Mouse (Mus musculus) kidney, adult 2 months (tissue): Measurements from ENCODE around the gene Hspbap1. TPM values are rescaled to one million over a fixed set of nuclear protein-coding genes. Genes with fewer than 3 reads are reported as not detected.

ENCODE experiments used
- DNase-seq: peaks from one replicate; pipeline ENCODE4 v3.0.0; 2021
- H3K27ac ChIP-seq: fragments of 200-500 bp; 2 replicates; pipeline ENCODE4 v1.5.1; 2012; ENCODE audit warnings: low read depth, low read length, control low read depth, inconsistent platforms; ENCODE audit not compliant: insufficient read depth
- H3K27me3 ChIP-seq: fragments of 200-500 bp; replicated peaks from 2 replicates; pipeline ENCODE4 v1.6.1; 2012; ENCODE audit warnings: mild to moderate bottlenecking, moderate library complexity, low read length, inconsistent platforms; ENCODE audit not compliant: control insufficient read depth, insufficient read depth
- H3K36me3 ChIP-seq: fragments of 200-500 bp; 2 replicates; pipeline ENCODE4 v1.6.1; 2012; ENCODE audit warnings: mild to moderate bottlenecking, moderate library complexity, low read length, inconsistent platforms; ENCODE audit not compliant: control insufficient read depth, insufficient read depth
- H3K4me1 ChIP-seq: fragments of 200-500 bp; 2 replicates; pipeline ENCODE4 v1.6.1; 2011; ENCODE audit warnings: low read length; ENCODE audit not compliant: control insufficient read depth, insufficient read depth
- H3K4me3 ChIP-seq: fragments of 200-500 bp; 2 replicates; pipeline ENCODE4 v1.5.1; 2011; ENCODE audit warnings: mild to moderate bottlenecking, low read depth, low read length, control low read depth; ENCODE audit not compliant: insufficient read depth
- CTCF ChIP-seq: fragments of 200-500 bp; conservative IDR thresholded peaks from 2 replicates; pipeline ENCODE4 v1.5.1; 2011; ENCODE audit warnings: low read depth, mild to moderate bottlenecking, control low read depth, low read length, moderate library complexity, mixed read lengths; ENCODE audit not compliant: insufficient read depth, insufficient read length
- POLR2A ChIP-seq: fragments of 200-500 bp; IDR thresholded peaks from one replicate; pipeline ENCODE4 v1.6.1; 2011; ENCODE audit warnings: low read depth, low read length, control low read depth
- WGBS: fragments of 180-500 bp; shearing (Covaris S2); methylation state at CpG from one replicate; pipeline ENCODE4 v1.1.7; 2018; 5-methylcytosine and 5-hydroxymethylcytosine counted together
- polyA plus RNA-seq: library from polyadenylated mRNA; depleted of rRNA; stranded (reverse); fragments of >200 nt; gene quantifications from 2 replicates; pipeline ENCODE4 v1.2.3, GENCODE M21; 2012

Hspbap1 gene
- polyA plus RNA-seq, 1 experiment, result 7.0 TPM

DNA sequence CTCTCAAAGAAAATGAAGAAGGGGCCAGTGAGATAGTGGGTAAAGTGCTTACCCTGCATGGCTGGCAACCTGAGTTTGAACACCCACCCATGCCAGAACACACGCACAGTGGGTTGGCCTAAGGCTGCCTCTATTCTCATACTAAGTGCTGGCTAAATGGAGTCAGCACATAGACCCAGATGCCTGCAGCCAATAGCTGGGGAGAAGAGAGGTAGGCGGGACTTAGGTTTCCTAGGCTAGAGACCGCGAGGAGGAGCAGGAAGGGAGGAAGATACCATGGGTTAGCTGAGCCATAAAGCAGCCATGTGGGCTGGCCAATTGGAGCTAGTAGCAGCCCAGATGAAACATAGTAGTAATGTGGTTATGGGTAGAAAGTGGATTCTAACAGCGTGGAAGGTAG, 2.4 kb downstream of the Hspbap1 start:
- DNase-seq, result no peak
- H3K36me3 ChIP-seq, result no peaks in the 10 kb centered on the region
- peaks cover 9% of the 10 kb centered on the region for H3K4me1 ChIP-seq
- 85% methylated on average over 5 of the region's 5 CpGs for WGBS
- no peak overlapping the region for H3K4me3 ChIP-seq
- H3K27ac ChIP-seq, result no peak overlapping the region
- TF ChIP-seq POLR2A (no peak), CTCF (no peak)
- H3K27me3 ChIP-seq, result no peaks in the 10 kb centered on the region

DNA sequence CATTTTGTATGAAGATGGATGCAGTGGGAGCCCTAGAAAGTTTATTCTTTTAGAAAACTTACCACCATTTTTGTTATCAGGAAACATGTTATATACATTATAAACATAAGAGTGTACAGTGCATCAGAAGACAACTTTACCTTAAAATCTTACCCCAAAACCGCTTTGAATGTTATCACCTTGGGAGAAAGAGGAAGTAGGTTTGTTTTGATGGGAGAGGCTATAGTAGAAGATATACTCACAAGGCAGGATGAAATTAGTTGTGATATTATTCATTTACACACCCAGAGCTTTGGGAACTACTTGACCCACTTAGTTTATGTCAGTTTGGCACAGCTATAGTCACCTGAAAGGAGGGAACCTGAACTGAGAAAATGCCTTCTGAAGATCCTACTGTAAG, 5.7 kb downstream of the Hspbap1 start:
- no peaks in the 10 kb centered on the region for H3K27me3 ChIP-seq
- DNase-seq, result no peak
- peaks cover 4% of the 10 kb centered on the region; the same call in 1 of the 2 replicates for H3K4me1 ChIP-seq
- no peak overlapping the region for H3K4me3 ChIP-seq
- no peak for TF ChIP-seq CTCF
- no peak for TF ChIP-seq POLR2A
- no peaks in the 10 kb centered on the region for H3K36me3 ChIP-seq
- H3K27ac ChIP-seq, result no peak overlapping the region
- 90% methylated on average over 1 of the region's 1 CpGs for WGBS

DNA sequence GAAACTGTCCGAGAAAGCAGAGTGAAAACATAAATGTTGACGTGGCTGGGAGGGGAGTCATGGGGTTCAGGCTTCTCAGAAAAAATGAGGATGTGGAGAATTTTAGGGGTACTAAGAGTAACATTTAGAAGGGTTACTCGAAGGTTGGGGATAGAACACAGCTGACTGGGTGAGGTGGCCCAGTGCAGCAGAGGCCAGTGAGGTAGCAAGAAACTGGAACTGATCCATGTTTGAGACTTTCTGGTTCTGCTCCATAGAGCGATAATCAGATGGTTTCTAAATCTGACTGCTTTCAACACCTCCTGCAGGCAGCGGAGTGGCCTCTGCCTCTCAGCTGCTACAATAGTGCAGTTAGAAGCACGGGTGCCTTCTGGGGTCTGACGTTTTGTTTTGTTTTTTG, 6.6 kb downstream of the Hspbap1 start:
- no peak overlapping the region for H3K4me3 ChIP-seq
- no peaks in the 10 kb centered on the region for H3K4me1 ChIP-seq
- H3K27ac ChIP-seq, result no peak overlapping the region
- TF ChIP-seq POLR2A, result no peak
- TF ChIP-seq CTCF, result no peak
- no peaks in the 10 kb centered on the region for H3K36me3 ChIP-seq
- DNase-seq, result no peak
- H3K27me3 ChIP-seq, result no peaks in the 10 kb centered on the region
- 83% methylated on average over 7 of the region's 7 CpGs for WGBS

DNA sequence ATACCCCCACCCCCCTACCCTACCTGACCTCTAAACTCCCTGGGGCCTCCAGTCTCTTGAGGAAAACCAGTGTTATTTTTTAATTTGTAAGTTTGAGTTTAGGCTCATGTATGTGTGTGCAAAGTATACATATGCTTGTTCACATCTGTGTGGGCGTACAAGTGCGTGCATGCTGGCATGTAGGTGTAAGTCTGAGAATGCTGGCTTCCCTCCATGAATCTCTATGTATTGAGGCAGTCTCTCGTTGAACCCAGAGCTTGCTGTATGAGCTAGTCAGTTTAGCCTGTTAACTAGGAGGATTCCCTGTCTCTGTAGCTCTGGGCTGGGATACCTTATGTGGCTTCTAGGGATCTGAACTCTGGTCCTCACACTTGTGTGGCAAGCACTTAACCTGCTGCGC, 7.6 kb downstream of the Hspbap1 start:
- no peaks in the 10 kb centered on the region for H3K36me3 ChIP-seq
- no peaks in the 10 kb centered on the region for H3K27me3 ChIP-seq
- H3K4me1 ChIP-seq, result no peaks in the 10 kb centered on the region
- no peak overlapping the region for H3K27ac ChIP-seq
- no peak for DNase-seq
- WGBS, result 95% methylated on average over 4 of the region's 4 CpGs
- TF ChIP-seq CTCF (no peak), POLR2A (no peak)
- no peak overlapping the region for H3K4me3 ChIP-seq

DNA sequence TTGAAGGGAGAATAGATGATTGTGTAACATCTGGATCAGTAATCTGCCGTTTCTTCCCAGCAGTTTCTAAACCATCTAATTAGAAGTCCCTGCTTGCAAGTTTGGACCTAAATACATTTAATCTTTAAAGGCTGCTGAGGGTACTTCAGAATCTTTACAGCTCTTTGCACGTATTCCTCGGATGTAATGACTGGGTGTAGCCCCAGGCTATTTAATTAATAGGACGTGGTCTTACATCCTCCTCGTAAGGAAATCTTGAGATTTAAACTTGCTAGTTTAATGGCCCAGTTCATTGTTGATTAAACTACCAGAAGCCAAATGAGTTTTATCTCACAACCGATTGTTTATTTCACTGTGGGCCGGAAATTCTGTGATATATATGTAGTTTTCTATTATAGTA, 9.5 kb downstream of the Hspbap1 start:
- H3K27ac ChIP-seq, result no peak overlapping the region
- no peak for DNase-seq
- H3K27me3 ChIP-seq, result no peaks in the 10 kb centered on the region
- TF ChIP-seq POLR2A (no peak), CTCF (no peak)
- no peaks in the 10 kb centered on the region for H3K36me3 ChIP-seq
- WGBS, result 78% methylated on average over 7 of the region's 7 CpGs
- no peak overlapping the region for H3K4me3 ChIP-seq
- no peaks in the 10 kb centered on the region for H3K4me1 ChIP-seq

DNA sequence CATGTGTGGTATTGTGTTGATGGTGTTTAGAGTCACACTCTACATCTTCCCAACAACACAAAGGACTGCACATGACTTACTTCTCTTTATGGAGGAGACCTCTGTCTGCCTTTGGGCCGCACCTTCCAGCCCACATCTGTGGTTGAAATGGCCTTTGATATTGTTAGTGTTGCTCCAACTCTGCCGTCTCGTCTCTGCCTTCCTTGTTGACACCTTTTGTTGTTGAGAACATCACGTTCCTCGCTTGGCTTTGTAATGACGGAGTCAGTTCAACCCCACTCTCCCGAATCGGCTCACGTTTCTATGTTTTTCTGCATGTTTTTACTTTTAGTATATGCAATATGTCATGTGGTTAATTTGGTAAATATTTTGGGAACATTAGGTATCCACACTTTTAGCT, 10.9 kb downstream of the Hspbap1 start:
- WGBS, result 90% methylated on average over 9 of the region's 9 CpGs
- Histone ChIP-seq H3K36me3 (no peaks in the 10 kb centered on the region), H3K4me3 (no peak overlapping the region), H3K27ac (no peak overlapping the region), H3K27me3 (no peaks in the 10 kb centered on the region), H3K4me1 (no peaks in the 10 kb centered on the region)
- no peak for DNase-seq
- TF ChIP-seq CTCF (no peak), POLR2A (no peak)

DNA sequence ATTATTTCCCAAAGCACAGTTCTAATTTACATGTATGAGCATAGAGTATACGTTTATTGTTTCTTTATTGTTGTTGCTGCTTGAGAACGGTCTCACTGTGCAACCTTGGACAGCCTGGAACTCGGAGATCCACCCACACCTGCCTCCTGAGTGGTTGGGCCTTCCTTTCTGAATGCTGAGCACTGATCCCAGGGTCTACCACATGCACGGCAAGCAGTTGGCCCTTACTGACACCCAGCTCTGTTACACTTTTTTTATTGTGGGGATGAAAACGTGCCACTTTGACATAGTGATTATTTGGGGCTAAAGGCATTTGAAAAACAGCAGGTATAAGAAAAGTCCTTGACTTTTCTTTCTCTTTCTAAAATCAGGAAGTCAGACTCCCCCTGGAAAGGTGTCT, 11.5 kb downstream of the Hspbap1 start:
- no peak for DNase-seq
- no peak overlapping the region for H3K4me3 ChIP-seq
- H3K36me3 ChIP-seq, result no peaks in the 10 kb centered on the region
- no peak for TF ChIP-seq CTCF
- TF ChIP-seq POLR2A, result no peak
- WGBS, result 85% methylated on average over 5 of the region's 5 CpGs
- no peaks in the 10 kb centered on the region for H3K27me3 ChIP-seq
- H3K4me1 ChIP-seq, result no peaks in the 10 kb centered on the region
- no peak overlapping the region for H3K27ac ChIP-seq
